Mouse (Mus musculus) neural tube, embryonic 11.5 days (tissue): ENCODE data around the gene Ddx46. TPM values are rescaled to one million over a fixed set of nuclear protein-coding genes. Genes with fewer than 3 reads are reported as not detected.

Source experiments
- ATAC-seq: fragments of 200-750 bp; cut with Nextera tagmentation; 2 replicates; pipeline ENCODE4 v1.8.0; 2017; ENCODE audit warnings: moderate number of reproducible peaks, mild to moderate bottlenecking, moderate TSS enrichment, moderate library complexity; ENCODE audit not compliant: insufficient read depth, low FRiP score, low TSS enrichment
- DNase-seq: peaks from one replicate; pipeline ENCODE4 v3.0.0-alpha.2; 2015; ENCODE audit warnings: low spot score
- H3K27ac ChIP-seq: fragments of 300-500 bp; sonication (generic); 2 replicates; pipeline ENCODE4 v1.5.1; 2014; ENCODE audit warnings: low read depth, mild to moderate bottlenecking, low read length
- H3K27me3 ChIP-seq: fragments of 300-500 bp; sonication (generic); 2 replicates; pipeline ENCODE4 v1.6.1; 2014; ENCODE audit warnings: mild to moderate bottlenecking, low read length, mixed read lengths; ENCODE audit not compliant: control insufficient read depth, insufficient read depth
- H3K36me3 ChIP-seq: fragments of 300-500 bp; sonication (generic); 2 replicates; pipeline ENCODE4 v1.6.1; 2014; ENCODE audit warnings: mild to moderate bottlenecking, low read length, moderate library complexity, mixed read lengths; ENCODE audit not compliant: control insufficient read depth, insufficient read depth
- H3K4me1 ChIP-seq: fragments of 300-500 bp; sonication (generic); 2 replicates; pipeline ENCODE4 v1.6.1; 2014; ENCODE audit warnings: low read length, mixed read lengths; ENCODE audit not compliant: control insufficient read depth, insufficient read depth
- H3K4me2 ChIP-seq: fragments of 300-500 bp; sonication (generic); 2 replicates; pipeline ENCODE4 v1.6.1; 2014; ENCODE audit warnings: low read depth, mild to moderate bottlenecking, moderate library complexity
- H3K4me3 ChIP-seq: fragments of 300-500 bp; sonication (generic); 2 replicates; pipeline ENCODE4 v1.5.1; 2014; ENCODE audit warnings: low read depth, low read length
- H3K9ac ChIP-seq: fragments of 300-500 bp; sonication (generic); 2 replicates; pipeline ENCODE4 v1.6.1; 2014; ENCODE audit warnings: mild to moderate bottlenecking, low read length
- H3K9me3 ChIP-seq: fragments of 300-500 bp; sonication (generic); 2 replicates; pipeline ENCODE4 v1.6.1; 2016; ENCODE audit warnings: low read length; ENCODE audit not compliant: control insufficient read depth
- WGBS: fragments of 180-500 bp; shearing (Covaris S2); extraction: QIAGEN DNeasy Blood & Tissue Kit; methylation state at CpG from one replicate; pipeline ENCODE4 v1.1.7; 2014; 5-methylcytosine and 5-hydroxymethylcytosine counted together
- polyA plus RNA-seq: library from polyadenylated mRNA; unstranded; fragments of >200 nt; fragmentation: Nextera tagmentation; extraction: Ambion mirVana; gene quantifications from 2 replicates; pipeline ENCODE4 v1.2.1, GENCODE M21; 2014

The Ddx46 gene
- polyA plus RNA-seq, 1 experiment from 2014 or later = 53.4 TPM

DNA sequence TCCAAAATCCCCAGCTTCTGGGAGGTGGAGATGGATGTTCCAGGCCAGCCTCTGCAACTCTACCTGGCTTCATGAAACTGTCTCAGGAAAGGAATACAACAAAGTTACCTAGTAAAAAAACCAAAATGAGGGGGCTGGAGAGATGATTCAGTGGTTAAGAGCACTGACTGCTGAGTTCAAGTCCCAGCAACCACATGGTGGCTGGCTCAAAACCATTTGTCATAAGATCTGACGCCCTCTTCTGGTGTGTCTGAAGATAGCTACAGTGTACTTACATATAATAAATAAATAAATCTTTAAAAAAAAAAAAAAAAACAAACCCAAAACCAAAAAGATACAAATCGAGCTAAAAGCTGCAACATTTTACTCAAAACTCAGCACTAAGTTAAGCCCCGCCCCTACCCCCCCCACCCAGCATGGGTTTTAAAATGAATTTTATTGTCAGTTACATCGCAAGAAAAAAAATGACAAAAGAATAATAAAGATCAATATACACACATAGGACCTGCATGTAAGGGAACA lies 91.8 kb downstream of the Ddx46 start:
- H3K27me3 ChIP-seq = no peaks in the 10 kb centered on the region
- DNase-seq = no peak
- 0 out of 2 replicates have a peak, but pooled peaks cover 1% of the 10 kb centered on the region for H3K36me3 ChIP-seq
- WGBS = 5% methylated on average over 4 of the region's 4 CpGs
- no peaks in the 10 kb centered on the region for H3K9me3 ChIP-seq
- H3K4me3 ChIP-seq = peak overlapping the region; percentile 51
- peak overlapping the region; percentile 60 for H3K4me2 ChIP-seq
- no peaks in the 10 kb centered on the region for H3K4me1 ChIP-seq
- peak overlapping the region; percentile 81 for H3K9ac ChIP-seq
- ATAC-seq = no peak
- peak overlapping the region; percentile 94 for H3K27ac ChIP-seq

DNA sequence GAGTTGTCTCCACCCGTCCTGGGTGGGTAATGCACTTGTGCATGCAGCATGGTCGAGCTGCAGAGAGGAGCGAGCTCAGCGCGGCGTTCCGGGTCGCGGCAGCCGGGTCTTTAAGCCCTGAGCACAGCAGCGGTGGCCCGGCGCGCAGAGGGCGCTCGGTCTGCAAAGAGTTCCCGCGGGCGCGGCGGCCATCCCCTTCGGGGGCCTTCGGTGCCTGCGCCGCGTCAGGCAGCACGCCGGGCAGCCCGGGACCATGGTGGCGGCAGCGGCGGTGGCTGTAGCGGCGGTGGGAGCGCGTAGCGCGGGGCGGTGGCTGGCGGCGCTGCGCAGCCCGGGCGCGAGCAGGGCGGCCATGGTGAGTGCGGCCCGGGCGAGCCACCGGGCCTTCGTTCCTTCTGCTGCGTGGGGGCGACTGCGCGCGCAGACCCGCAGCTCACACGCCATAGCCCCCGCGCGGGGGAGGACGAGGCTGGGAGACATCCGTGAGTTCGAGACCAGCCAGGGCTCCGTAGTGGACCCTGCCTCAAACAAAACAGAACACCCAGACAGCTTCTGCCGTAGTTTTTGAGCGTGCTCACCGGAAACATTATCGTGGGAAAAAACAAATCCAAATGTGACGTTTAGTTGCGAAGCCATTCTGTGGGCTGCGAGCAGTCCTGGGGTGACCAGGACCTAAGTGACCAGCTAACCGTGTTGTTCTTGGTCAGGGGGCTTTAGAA lies 92.5 kb downstream of the Ddx46 start, which contains the start of gene Pcbd2:
Gene Pcbd2 (plus strand): TSS at position 249 of the 719 bp plus-strand sequence.
- Histone ChIP-seq H3K9ac (peak within 1 kb of the TSS; percentile 81), H3K27me3 (no peaks in the 10 kb centered on the region), H3K4me1 (no peaks in the 10 kb centered on the region), H3K36me3 (no peaks in the 10 kb centered on the region), H3K9me3 (no peaks in the 10 kb centered on the region), H3K4me3 (peak within 1 kb of the TSS; percentile 51), H3K4me2 (peak within 1 kb of the TSS; percentile 60), H3K27ac (peak within 1 kb of the TSS; percentile 94)
- DNase-seq = peak; percentile 89
- ATAC-seq = peak; percentile 69
- 1% methylated on average over 73 of the region's 73 CpGs for WGBS

DNA sequence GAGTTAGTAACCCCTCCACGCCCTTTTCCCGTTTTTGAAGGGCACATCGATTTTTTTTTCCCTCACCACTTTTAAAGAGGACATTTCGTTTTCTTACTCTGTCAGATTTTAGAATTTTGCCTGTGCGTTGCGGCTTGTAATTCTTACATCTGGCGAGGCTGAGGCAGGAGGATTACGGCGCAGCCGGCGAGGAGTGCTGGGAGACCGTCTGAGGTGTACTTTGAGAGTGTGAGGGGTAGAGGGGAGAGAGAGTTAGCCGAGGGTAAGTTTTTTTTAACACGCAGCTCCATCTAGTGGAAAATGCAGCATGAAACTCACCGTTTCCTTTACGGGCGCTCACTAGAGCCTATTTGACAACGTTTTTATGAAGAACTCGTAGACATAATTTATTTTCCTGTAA lies 93.0 kb downstream of the Ddx46 start:
- no peaks in the 10 kb centered on the region for H3K27me3 ChIP-seq

DNA sequence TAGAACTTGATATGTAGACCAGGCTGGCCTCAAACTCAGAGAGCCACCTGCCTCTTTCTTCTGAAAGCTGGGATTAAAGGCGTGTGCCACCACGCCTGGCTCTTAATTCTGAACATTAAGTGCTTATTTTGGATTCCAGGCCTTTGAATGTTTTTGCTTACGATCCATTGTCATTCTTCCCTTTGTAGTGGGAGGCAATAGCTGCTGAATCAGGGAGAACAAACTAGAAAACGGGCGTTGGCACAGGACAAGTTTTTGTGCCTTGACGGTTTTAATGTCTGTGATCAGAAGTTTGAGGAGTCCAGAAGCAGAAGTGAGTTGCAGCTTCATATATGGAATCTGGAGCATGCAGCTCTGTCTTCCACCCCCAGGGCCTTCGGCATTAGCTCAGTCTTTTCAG lies 95.9 kb downstream of the Ddx46 start:
- Histone ChIP-seq H3K36me3 (no peaks in the 10 kb centered on the region), H3K9ac (no peak overlapping the region), H3K4me2 (no peak overlapping the region), H3K27ac (no peak overlapping the region), H3K4me1 (no peaks in the 10 kb centered on the region), H3K27me3 (no peaks in the 10 kb centered on the region), H3K4me3 (no peak overlapping the region), H3K9me3 (no peaks in the 10 kb centered on the region)
- ATAC-seq (no peak), DNase-seq (no peak)
- 88% methylated on average over 7 of the region's 7 CpGs for WGBS

More for the DNA sequence above, 93.0 kb downstream of the Ddx46 start:
- Histone ChIP-seq H3K27ac (no peak overlapping the region), H3K36me3 (no peaks in the 10 kb centered on the region), H3K9ac (peak overlapping the region; percentile 81), H3K4me2 (peak overlapping the region; percentile 60), H3K9me3 (no peaks in the 10 kb centered on the region), H3K4me1 (no peaks in the 10 kb centered on the region), H3K4me3 (peak overlapping the region; percentile 51)
- peak; percentile 58; the same call in 1 of the 2 replicates for ATAC-seq
- WGBS = 5% methylated on average over 19 of the region's 19 CpGs
- DNase-seq = peak; percentile 74

Other genes with a start within 250 kb of the Ddx46 start
- 0.13 TPM in 1 of 2 replicates, not detected in the other for gene Slc34a1, start 236.8 kb upstream of the Ddx46 start, polyA plus RNA-seq
- gene Pfn3, start 219.8 kb upstream of the Ddx46 start, polyA plus RNA-seq = not detected in 2 replicates
- not detected in 2 replicates for gene F12, start 208.2 kb upstream of the Ddx46 start, polyA plus RNA-seq
- 58.1 and 59.6 TPM in 2 replicates for gene Grk6, start 190.0 kb upstream of the Ddx46 start, polyA plus RNA-seq
- 2.2 and 2.6 TPM in 2 replicates for gene Prr7, start 170.8 kb upstream of the Ddx46 start, polyA plus RNA-seq
- 362 and 372 TPM in 2 replicates for gene Dbn1, start 146.9 kb upstream of the Ddx46 start, polyA plus RNA-seq
- gene Pdlim7, start 121.4 kb upstream of the Ddx46 start, polyA plus RNA-seq = 165 and 172 TPM in 2 replicates
- gene Dok3, start 105.7 kb upstream of the Ddx46 start, polyA plus RNA-seq = 2.6 and 2.7 TPM in 2 replicates
- gene Ddx41, start 98.4 kb upstream of the Ddx46 start, polyA plus RNA-seq = 74.5 and 76.3 TPM in 2 replicates
- gene Fam193b, start 63.9 kb upstream of the Ddx46 start, polyA plus RNA-seq = 44.6 and 51.0 TPM in 2 replicates
- 51.6 and 59.0 TPM in 2 replicates for gene Tmed9, start 61.3 kb upstream of the Ddx46 start, polyA plus RNA-seq
- 21.7 and 22.0 TPM in 2 replicates for gene B4galt7, start 35.1 kb upstream of the Ddx46 start, polyA plus RNA-seq
- 68.0 and 69.2 TPM in 2 replicates for gene Caml, start 12.0 kb upstream of the Ddx46 start, polyA plus RNA-seq
- 73.8 and 77.8 TPM in 2 replicates for gene B230219D22Rik, start 58.1 kb downstream of the Ddx46 start, polyA plus RNA-seq
- gene Txndc15, start 79.6 kb downstream of the Ddx46 start, polyA plus RNA-seq = 98.0 and 104 TPM in 2 replicates
- 25.6 and 28.6 TPM in 2 replicates for gene Pcbd2, start 92.3 kb downstream of the Ddx46 start, polyA plus RNA-seq
- gene Catsper3, start 149.5 kb downstream of the Ddx46 start, polyA plus RNA-seq = not detected in 2 replicates
- gene Pitx1, start 201.2 kb downstream of the Ddx46 start, polyA plus RNA-seq = 2.6 and 5.2 TPM in 2 replicates